Mouse (Mus musculus): ENCODE measurements at regions not wholly inside any gene's neighbourhood (a gene's known extent, or its start where the extent isn't known, plus 50 kb on each side); places are given as distances from the start of the nearest gene placed in this dataset.
A peak's percentile ranks its signal among the peaks of the same experiment; 100 is the strongest.
"Not testable (repeated sequence)": the region's sequence is repeated elsewhere in the genome, so short reads cannot be mapped to it uniquely, and the experiment has no call there.

- no peak for DNase-seq (ENCODE audit: low read depth, low spot score)
Observed at GRCm38 (mm10) chr11:42754481-42755272, 280.9 kb upstream of the Gm9972 start.

GRCm38 (mm10) chr11:42755415-42755814 lies 280.1 kb upstream of the Gm9972 start:
- DNase-seq (ENCODE audit: low read depth, low spot score), result no peak

- no peak for DNase-seq (ENCODE audit: low read depth, low spot score)
Observed at GRCm38 (mm10) chr11:42765213-42765612, 270.3 kb upstream of the Gm9972 start.

GRCm38 (mm10) chr11:42775074-42775676 lies 260.4 kb upstream of the Gm9972 start:
- DNase-seq (ENCODE audit: low read depth, low spot score), result no peak

DNA sequence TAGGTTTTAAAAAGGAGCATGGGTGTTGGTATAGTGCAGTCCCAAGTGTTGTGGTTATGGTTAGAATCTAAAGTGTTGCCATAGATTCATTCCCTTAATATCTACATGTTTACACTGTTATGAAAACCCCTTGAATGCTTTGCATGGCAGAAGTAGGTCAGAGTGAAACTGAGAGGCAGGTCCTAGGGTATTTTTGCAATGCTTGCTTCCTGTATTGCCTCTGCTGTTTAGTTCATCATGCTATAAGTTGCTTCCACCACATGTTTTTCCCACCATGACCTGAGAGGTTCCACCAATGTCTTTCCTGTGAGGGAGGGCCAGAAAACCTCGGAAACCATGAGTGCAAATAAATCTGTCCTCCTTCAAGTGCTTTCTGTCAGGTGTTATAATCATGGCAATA lies 224.1 kb upstream of the Gm9972 start:
- DNase-seq (ENCODE audit: low read depth, low spot score), result peak; percentile 2

DNA sequence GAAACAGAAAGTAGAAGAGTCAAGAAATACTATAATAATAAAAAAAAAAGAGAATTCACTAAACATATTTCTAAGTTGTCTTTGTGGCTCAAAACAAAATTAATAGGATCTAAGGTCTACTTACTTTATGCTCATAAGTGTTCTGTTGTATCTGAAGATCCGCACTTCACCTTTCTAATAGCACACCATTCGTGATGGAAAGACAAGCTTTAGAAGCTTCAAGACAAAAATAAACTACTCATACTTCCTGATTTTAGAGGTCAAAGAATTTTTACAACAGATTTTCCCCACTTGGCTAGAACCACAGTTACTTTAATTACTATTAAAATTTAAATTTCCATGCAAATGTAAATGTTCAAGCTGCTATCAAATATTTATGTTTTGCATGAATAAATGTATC lies 219.8 kb upstream of the Gm9972 start:
- DNase-seq (ENCODE audit: low read depth, low spot score), result no peak

- no peak for DNase-seq (ENCODE audit: low read depth, low spot score)
Observed at GRCm38 (mm10) chr11:42822835-42823234, 212.7 kb upstream of the Gm9972 start.

- DNase-seq (ENCODE audit: low read depth, low spot score), result no peak
Observed at GRCm38 (mm10) chr11:42845795-42846194, 189.8 kb upstream of the Gm9972 start.

- DNase-seq (ENCODE audit: low read depth, low spot score), result no peak
Observed at GRCm38 (mm10) chr11:42854411-42854810, 181.1 kb upstream of the Gm9972 start.

- DNase-seq (ENCODE audit: low read depth, low spot score), result no peak
Observed at GRCm38 (mm10) chr11:42857687-42858086, 177.9 kb upstream of the Gm9972 start.

- DNase-seq (ENCODE audit: low read depth, low spot score), result no peak
Observed at GRCm38 (mm10) chr11:42874056-42874455, 161.5 kb upstream of the Gm9972 start.

- DNase-seq (ENCODE audit: low read depth, low spot score), result no peak
Observed at GRCm38 (mm10) chr11:42900024-42900423, 135.5 kb upstream of the Gm9972 start.

- no peak for DNase-seq (ENCODE audit: low read depth, low spot score)
Observed at GRCm38 (mm10) chr11:42903459-42904012, 132.0 kb upstream of the Gm9972 start.

DNA sequence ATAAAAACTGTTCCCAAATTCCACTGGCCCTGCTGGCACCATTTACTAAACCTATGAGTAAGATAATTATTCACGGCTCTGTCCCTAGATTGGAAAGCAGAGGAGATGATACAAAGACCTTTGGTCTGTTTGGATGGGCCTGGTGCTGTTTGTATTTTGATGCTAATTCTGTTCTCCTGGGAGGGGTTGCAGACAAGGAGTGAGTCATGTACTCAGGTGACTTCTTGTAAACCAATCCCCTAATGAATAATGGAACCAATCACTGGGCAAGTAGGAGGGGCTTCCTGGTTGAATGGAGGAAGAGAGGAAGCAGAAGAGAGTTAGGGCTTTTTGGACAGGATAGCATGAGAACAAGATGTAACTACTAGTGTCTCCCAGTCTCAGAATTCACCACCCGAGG lies 130.0 kb upstream of the Gm9972 start:
- DNase-seq (ENCODE audit: low read depth, low spot score), result no peak

GRCm38 (mm10) chr11:42906020-42906419 lies 129.5 kb upstream of the Gm9972 start:
- no peak for DNase-seq (ENCODE audit: low read depth, low spot score)

DNA sequence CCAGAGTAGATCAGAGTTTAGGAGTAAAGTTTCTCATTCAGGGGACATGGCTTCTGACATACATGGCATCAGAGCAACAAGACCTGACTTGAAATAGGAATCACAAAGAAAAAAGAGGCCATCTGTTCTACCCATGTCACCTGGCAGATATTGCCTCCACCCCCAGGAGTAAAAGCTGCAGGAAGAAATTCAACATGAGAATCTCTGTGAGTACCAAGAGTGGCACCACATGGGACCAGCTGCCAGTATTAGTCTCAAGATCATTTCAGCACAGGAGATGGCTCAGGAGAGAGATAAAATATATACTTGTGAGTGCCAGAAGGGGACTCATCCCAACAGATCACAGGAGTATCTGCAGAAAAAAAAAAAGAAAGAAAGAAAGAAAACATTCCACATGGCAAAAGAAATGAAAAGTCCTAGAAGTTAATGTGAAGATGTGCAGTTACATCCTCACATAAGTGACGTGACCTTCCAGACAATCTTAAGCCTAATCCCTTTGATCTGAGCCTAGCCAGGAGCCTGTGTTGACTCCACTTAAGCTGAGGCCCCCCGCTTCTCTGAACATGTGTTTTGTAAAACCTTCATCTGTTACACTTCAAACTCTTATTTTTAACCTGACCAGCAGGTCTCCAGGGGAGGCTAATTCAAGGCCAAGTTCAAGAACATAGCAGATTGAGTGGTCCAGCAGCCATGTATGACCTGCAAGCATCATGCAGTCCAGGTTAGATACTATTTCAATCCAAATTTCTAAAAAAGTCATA lies 118.9 kb upstream of the Gm9972 start:
- no peak for DNase-seq (ENCODE audit: low read depth, low spot score)

DNA sequence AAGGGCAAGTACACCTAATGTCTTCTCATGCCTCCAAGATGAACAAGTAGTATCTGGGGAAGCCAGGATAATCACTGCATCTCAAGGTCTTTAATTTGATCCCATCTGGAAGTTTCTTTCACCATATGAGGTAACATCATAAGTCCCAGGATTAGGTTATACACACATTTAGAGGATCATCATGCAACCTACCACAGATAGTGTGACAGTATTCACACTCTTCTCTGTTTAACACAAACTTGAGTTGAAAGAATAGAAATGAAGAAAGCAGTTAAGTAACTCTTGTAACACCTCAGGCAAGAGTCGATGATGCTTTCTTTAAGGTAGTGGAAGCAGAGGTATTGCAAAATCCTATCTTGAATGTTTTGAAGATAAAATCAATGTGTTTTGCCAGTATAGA lies 116.3 kb upstream of the Gm9972 start:
- no peak for DNase-seq (ENCODE audit: low read depth, low spot score)

GRCm38 (mm10) chr11:42927156-42927555 lies 108.4 kb upstream of the Gm9972 start:
- no peak for DNase-seq (ENCODE audit: low read depth, low spot score)

DNA sequence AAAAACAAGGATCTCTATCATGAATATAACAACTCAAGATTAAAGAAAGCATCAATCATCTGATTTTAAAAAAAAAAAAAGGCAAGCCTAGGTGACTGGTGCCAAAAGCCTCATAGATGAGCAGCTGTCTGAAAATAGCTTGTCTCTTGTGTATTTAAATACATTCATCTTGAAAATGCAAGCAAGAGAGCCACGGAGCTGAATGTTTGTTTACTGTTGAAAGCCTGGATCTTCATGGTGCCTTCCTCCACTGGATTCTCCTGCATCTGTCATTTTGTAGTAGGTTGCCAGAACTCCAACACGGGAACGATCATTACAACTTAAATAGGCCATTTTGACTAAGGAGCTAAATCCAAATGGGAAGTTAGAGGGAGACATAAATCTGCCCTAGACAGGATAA lies 106.6 kb upstream of the Gm9972 start:
- no peak for DNase-seq (ENCODE audit: low read depth, low spot score)

- not testable (repeated sequence) for DNase-seq (ENCODE audit: low read depth, low spot score)
Observed at GRCm38 (mm10) chr11:42939271-42939670, 96.3 kb upstream of the Gm9972 start.

DNA sequence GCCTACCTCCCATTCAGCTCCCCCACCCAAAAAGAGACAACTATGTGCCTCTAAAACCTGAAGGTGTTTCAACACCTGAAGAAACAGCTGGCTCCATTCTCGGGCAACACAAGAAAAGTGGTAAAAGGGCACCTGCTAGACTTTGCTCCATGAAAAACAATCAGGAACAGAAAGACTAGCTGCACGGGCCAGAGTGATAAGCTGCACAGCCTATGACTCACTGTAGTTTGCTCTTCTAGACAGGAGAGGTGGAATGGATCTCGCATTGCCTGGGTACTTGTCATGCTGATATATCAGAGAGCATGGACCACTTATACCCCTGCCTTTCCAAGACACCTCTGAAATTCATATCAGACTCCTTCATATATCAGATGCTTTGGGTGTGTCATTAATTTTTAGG lies 94.0 kb upstream of the Gm9972 start:
- DNase-seq (ENCODE audit: low read depth, low spot score), result no peak

DNA sequence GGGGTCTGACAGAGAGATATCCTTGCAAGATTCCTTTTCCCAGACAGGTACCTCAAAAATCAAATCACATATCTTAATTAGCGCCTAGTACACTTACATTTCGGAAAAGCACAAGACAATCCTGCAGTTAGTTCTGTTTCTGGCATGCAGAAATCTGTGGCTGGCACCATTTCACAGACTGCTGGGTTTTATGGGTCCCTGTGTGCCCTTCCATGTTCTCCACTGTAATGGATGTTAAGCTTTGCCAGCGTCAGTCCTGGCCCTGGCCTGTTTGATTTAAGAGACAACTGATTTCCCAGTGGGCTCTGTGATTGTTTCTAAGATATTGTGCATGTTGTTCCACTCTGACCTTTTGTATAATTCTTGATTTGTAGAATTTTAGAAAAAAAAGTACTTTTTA lies 93.3 kb upstream of the Gm9972 start:
- no peak for DNase-seq (ENCODE audit: low read depth, low spot score)

Measured in A20 (cell line).